Mouse (Mus musculus): Measurements from ENCODE around the gene Eif4a1. TPM values are rescaled to one million over a fixed set of nuclear protein-coding genes. Genes with fewer than 3 reads are reported as not detected.

Gene Eif4a1
- polyA plus RNA-seq, 1 experiment from 2014 or later, result 203 TPM

DNA sequence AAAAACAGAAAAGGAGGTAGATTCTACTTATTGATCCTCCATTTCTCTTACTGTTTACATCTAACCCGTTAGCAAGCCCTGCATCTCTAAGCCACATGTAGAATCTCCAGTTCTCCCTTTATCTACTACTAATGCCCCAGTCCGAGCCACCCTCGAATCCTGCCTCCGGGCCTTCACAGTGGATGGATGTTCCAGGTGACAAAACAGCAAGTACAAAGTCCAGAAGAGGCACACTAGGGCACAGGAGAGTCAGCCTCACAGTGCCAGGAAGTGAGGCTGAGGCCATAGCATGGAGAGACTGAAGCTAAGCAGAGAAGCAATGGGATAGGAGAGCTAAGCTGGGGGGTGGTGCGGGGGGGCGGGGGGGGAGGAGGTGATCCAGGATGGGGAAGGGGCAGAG is 20.6 kb upstream of the Eif4a1 start:
- Histone ChIP-seq H3K4me1 (ENCODE audit: insufficient read depth) (peaks cover 19% of the 10 kb centered on the region), H3K36me3 (replicated peaks; ENCODE audit: insufficient read depth, low read length) (no peaks in the 10 kb centered on the region), H3K9me3 (ENCODE audit: low read length) (no peaks in the 10 kb centered on the region), H3K9ac (replicated peaks) (no peak overlapping the region), H3K27me3 (ENCODE audit: insufficient read depth, low read length) (no peaks in the 10 kb centered on the region), H3K4me2 (ENCODE audit: low read depth, low read length) (no peak overlapping the region), H3K4me3 (ENCODE audit: low read depth, low read length) (no peak overlapping the region), H3K27ac (ENCODE audit: low read depth) (peak overlapping the region; percentile 59)
- WGBS (ENCODE audit: insufficient replicate concordance), result 69% methylated on average over 6 of the region's 6 CpGs
- no peak for DNase-seq
- ATAC-seq, result peak; percentile 86
- no peak for TF ChIP-seq EP300 (IDR thresholded peaks at IDR 0.05; ENCODE audit: low read depth)
- TF ChIP-seq CTCF (IDR thresholded peaks at IDR 0.05; ENCODE audit: low read depth), result no peak

DNA sequence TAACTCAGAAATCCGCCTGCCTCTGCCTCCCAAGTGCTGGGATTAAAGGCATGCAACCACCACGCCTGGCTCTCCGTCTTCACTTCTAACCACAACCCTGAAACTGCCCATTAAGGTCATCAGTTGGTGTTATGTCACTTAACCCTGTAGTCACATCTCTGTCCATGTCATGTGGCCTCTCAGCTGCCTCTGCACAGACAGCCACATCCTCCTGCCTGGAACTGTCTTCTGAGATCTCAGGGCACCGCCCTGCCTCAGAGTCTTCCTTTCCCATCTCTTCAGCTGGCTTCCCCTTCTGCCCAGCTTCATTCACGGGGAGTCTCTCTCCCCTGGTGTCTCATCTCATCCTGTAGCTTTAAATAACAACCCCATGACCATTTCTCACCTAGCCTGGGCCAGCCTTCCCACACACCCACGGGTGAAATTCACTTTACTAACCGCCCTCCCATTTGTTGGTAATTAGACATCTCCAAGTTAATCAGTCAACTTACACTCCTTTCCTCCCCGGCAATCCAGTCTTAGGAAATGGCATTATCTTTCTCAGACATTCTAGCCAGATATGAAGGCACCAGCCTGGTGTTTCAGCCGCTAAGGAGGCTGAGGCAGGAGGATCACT is 20.1 kb upstream of the Eif4a1 start:
- WGBS (ENCODE audit: insufficient replicate concordance), result 44% methylated on average over 9 of the region's 9 CpGs
- no peak overlapping the region for H3K4me3 ChIP-seq (ENCODE audit: low read depth, low read length)
- no peaks in the 10 kb centered on the region for H3K36me3 ChIP-seq (replicated peaks; ENCODE audit: insufficient read depth, low read length)
- no peak for DNase-seq
- no peak for TF ChIP-seq EP300 (IDR thresholded peaks at IDR 0.05; ENCODE audit: low read depth)
- TF ChIP-seq CTCF (IDR thresholded peaks at IDR 0.05; ENCODE audit: low read depth), result no peak
- no peak for ATAC-seq
- H3K9me3 ChIP-seq (ENCODE audit: low read length), result no peaks in the 10 kb centered on the region
- H3K9ac ChIP-seq (replicated peaks), result no peak overlapping the region
- peak overlapping the region; percentile 59; the same call in 1 of the 2 replicates for H3K27ac ChIP-seq (ENCODE audit: low read depth)
- no peak overlapping the region for H3K4me2 ChIP-seq (ENCODE audit: low read depth, low read length)
- H3K4me1 ChIP-seq (ENCODE audit: insufficient read depth), result peaks cover 19% of the 10 kb centered on the region
- H3K27me3 ChIP-seq (ENCODE audit: insufficient read depth, low read length), result no peaks in the 10 kb centered on the region

- WGBS (ENCODE audit: insufficient replicate concordance), result 94% methylated on average over 1 of the region's 1 CpGs
- no peak for DNase-seq
- H3K9me3 ChIP-seq (ENCODE audit: low read length), result no peaks in the 10 kb centered on the region
- TF ChIP-seq EP300 (IDR thresholded peaks at IDR 0.05; ENCODE audit: low read depth) (no peak), CTCF (IDR thresholded peaks at IDR 0.05; ENCODE audit: low read depth) (no peak)
- H3K27me3 ChIP-seq (ENCODE audit: insufficient read depth, low read length), result no peaks in the 10 kb centered on the region
- H3K4me1 ChIP-seq (ENCODE audit: insufficient read depth), result peaks cover 31% of the 10 kb centered on the region
- H3K4me3 ChIP-seq (ENCODE audit: low read depth, low read length), result no peak overlapping the region
- no peak for ATAC-seq
- H3K4me2 ChIP-seq (ENCODE audit: low read depth, low read length), result no peak overlapping the region
- H3K36me3 ChIP-seq (replicated peaks; ENCODE audit: insufficient read depth, low read length), result no peaks in the 10 kb centered on the region
- H3K9ac ChIP-seq (replicated peaks), result no peak overlapping the region
- H3K27ac ChIP-seq (ENCODE audit: low read depth), result no peak overlapping the region
These were observed 17.7 kb upstream of the Eif4a1 start for GRCm38 (mm10) chr11:69689891-69690290.

GRCm38 (mm10) chr11:69687061-69687460 is 14.8 kb upstream of the Eif4a1 start:
- no peak overlapping the region for H3K9ac ChIP-seq (replicated peaks)
- H3K4me1 ChIP-seq (ENCODE audit: insufficient read depth), result peaks cover 31% of the 10 kb centered on the region
- no peak for ATAC-seq
- no peak for TF ChIP-seq CTCF (IDR thresholded peaks at IDR 0.05; ENCODE audit: low read depth)
- TF ChIP-seq EP300 (IDR thresholded peaks at IDR 0.05; ENCODE audit: low read depth), result no peak
- H3K4me2 ChIP-seq (ENCODE audit: low read depth, low read length), result no peak overlapping the region
- no peaks in the 10 kb centered on the region for H3K27me3 ChIP-seq (ENCODE audit: insufficient read depth, low read length)
- H3K4me3 ChIP-seq (ENCODE audit: low read depth, low read length), result no peak overlapping the region
- H3K9me3 ChIP-seq (ENCODE audit: low read length), result no peaks in the 10 kb centered on the region
- H3K27ac ChIP-seq (ENCODE audit: low read depth), result no peak overlapping the region
- DNase-seq, result no peak
- WGBS (ENCODE audit: insufficient replicate concordance), result 74% methylated on average over 5 of the region's 5 CpGs
- no peaks in the 10 kb centered on the region for H3K36me3 ChIP-seq (replicated peaks; ENCODE audit: insufficient read depth, low read length)

GRCm38 (mm10) chr11:69686377-69686776 is 14.2 kb upstream of the Eif4a1 start:
- H3K27me3 ChIP-seq (ENCODE audit: insufficient read depth, low read length), result no peaks in the 10 kb centered on the region
- no peak overlapping the region for H3K9ac ChIP-seq (replicated peaks)
- peaks cover 31% of the 10 kb centered on the region for H3K4me1 ChIP-seq (ENCODE audit: insufficient read depth)
- H3K27ac ChIP-seq (ENCODE audit: low read depth), result peak overlapping the region; percentile 82
- ATAC-seq, result no peak
- WGBS (ENCODE audit: insufficient replicate concordance), result 35% methylated on average over 4 of the region's 4 CpGs
- no peak overlapping the region for H3K4me2 ChIP-seq (ENCODE audit: low read depth, low read length)
- no peaks in the 10 kb centered on the region for H3K36me3 ChIP-seq (replicated peaks; ENCODE audit: insufficient read depth, low read length)
- TF ChIP-seq EP300 (IDR thresholded peaks at IDR 0.05; ENCODE audit: low read depth) (no peak), CTCF (IDR thresholded peaks at IDR 0.05; ENCODE audit: low read depth) (no peak)
- peak; percentile 79 for DNase-seq
- no peaks in the 10 kb centered on the region for H3K9me3 ChIP-seq (ENCODE audit: low read length)
- H3K4me3 ChIP-seq (ENCODE audit: low read depth, low read length), result no peak overlapping the region

DNA sequence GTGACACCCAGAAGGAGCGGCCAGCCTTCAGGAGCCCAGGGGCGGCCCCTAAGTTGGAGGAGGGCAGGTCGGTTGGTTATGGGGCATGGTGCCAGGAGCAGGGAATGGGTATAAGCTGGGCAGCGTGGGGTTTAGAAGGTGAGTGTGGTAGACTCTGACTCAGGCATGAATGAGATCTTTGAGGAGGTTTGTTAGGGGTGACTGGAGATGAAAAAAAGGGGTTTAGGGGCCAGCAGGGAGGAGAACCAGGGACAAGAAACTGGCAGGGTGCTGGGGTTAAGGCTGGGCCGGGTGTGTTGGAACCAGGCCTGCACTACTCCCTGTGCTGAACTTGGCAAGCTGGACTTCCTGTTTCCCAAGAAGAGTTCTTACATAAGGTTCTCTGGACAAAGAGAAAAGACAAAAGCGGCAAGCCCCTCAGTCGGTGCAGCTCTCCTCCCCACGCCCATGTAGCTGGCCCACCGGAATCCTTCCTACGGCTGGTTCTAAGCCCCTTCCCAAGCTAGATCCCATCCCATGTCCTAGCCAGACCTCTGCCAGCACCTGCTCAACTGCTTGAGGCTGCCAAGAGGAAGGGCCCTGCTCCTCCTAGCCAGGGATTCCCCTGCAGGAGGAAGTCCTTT is 13.4 kb upstream of the Eif4a1 start, which contains the start of gene Tnfsf13:
Tnfsf13 (minus strand) TSS at position 259 of the 623 bp plus-strand sequence.
- Histone ChIP-seq H3K9me3 (ENCODE audit: low read length) (no peaks in the 10 kb centered on the region), H3K4me3 (ENCODE audit: low read depth, low read length) (no peak within 1 kb of the TSS), H3K27ac (ENCODE audit: low read depth) (peak within 1 kb of the TSS; percentile 82), H3K9ac (replicated peaks) (peak within 1 kb of the TSS; percentile 34), H3K4me2 (ENCODE audit: low read depth, low read length) (peak within 1 kb of the TSS; percentile 50), H3K4me1 (ENCODE audit: insufficient read depth) (peaks cover 36% of the 10 kb centered on the region), H3K27me3 (ENCODE audit: insufficient read depth, low read length) (no peaks in the 10 kb centered on the region), H3K36me3 (replicated peaks; ENCODE audit: insufficient read depth, low read length) (no peaks in the 10 kb centered on the region)
- ATAC-seq (no peak), DNase-seq (no peak)
- no peak for TF ChIP-seq EP300 (IDR thresholded peaks at IDR 0.05; ENCODE audit: low read depth)
- TF ChIP-seq CTCF (IDR thresholded peaks at IDR 0.05; ENCODE audit: low read depth), result no peak
- WGBS (ENCODE audit: insufficient replicate concordance), result 58% methylated on average over 10 of the region's 10 CpGs
